Mouse (Mus musculus) spleen, adult 2 months (tissue): ENCODE data around the gene Skint3.

Source experiments
- CTCF ChIP-seq: fragments of 200-500 bp; IDR thresholded peaks from 2 replicates; pipeline ENCODE4 v1.5.1; 2011; ENCODE audit warnings: mild to moderate bottlenecking, inconsistent platforms; ENCODE audit not compliant: insufficient read depth, insufficient read length, insufficient replicate concordance; ENCODE audit errors: extremely low read depth
- POLR2A ChIP-seq: fragments of 200-500 bp; IDR thresholded peaks from 2 replicates; pipeline ENCODE4 v1.6.1; 2011; ENCODE audit warnings: low read depth, low read length, inconsistent platforms

GRCm38 (mm10) chr4:112231945-112232344 is at the start of gene Skint3:
- no peak for TF ChIP-seq CTCF
- no peak for TF ChIP-seq POLR2A
